Mouse (Mus musculus): ENCODE results near the gene Prkar1b.
A peak's percentile ranks its signal among the peaks of the same experiment; 100 is the strongest.

Gene Prkar1b

DNA sequence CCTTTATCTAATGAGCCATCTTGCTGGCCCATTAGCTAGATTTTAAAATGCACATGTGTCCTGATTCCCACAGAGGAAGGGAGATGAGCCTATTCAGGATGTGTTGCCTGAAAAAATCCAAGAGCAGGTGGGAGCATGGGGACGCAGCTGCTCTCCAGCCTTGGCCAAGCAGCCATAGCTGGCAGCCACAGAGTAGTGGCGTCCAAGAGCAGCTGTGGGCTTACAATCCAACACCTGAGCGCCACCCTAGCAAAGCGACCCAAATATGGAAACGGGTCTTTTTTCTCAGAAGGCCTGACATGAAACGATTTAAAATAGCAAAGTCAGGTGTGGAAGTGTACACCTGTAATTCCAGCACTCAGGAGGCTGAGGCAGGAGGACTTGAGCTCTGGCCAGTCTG is 145.2 kb downstream of the Prkar1b start:
- no peak for DNase-seq (ENCODE audit: low read depth, low spot score)

DNA sequence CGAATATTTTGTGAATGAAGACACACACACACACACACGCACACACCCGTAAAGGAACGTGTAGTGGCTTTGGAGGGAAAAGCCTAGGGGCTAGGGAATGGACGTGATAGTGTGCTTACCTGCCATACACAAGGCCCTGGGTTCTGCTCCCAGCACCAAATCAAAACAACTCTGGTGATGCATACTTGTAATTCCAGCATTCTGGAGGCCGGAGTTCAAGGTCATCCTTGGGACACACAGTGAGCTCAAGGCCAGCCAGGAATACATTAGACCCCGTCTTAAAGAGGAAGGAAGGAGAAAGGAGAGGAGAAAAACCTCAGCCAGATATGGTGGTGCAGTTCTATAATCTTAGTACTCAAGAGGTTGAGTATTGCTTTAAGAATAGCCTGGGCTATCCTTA is 150.1 kb downstream of the Prkar1b start:
- DNase-seq (ENCODE audit: low read depth, low spot score) = no peak

DNA sequence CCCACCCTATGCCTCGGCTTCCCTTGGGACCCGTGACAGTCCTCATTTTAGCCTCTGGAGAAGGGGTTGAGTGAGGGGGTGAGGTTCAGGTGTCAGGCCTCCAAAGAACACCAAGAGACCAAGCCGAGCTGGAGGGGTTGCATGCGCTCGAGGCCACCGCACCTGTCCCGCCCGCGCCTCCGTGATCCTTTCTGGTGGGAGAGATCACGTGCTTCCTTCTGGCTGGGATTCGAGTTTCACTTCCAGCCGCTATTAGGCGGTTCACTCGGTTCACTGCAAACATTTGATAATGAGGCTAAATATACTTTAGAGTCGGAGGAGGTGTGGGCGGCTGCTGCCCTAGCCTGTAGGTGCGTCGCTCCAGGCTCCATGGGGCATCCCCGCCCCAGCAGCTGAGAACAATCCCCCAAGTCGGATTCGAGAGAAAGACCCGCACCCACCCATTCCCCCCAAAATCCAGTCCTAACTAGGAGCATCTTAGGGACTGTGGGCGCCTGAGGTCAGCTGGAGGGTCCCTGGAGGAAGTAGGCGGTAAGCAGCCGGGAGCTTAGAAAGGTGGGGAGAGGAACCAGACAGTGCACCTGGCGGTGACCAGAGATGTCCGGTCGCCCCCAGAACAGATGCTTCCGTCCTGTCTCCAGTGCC is 151.7 kb downstream of the Prkar1b start:
- no peak for DNase-seq (ENCODE audit: low read depth, low spot score)

DNA sequence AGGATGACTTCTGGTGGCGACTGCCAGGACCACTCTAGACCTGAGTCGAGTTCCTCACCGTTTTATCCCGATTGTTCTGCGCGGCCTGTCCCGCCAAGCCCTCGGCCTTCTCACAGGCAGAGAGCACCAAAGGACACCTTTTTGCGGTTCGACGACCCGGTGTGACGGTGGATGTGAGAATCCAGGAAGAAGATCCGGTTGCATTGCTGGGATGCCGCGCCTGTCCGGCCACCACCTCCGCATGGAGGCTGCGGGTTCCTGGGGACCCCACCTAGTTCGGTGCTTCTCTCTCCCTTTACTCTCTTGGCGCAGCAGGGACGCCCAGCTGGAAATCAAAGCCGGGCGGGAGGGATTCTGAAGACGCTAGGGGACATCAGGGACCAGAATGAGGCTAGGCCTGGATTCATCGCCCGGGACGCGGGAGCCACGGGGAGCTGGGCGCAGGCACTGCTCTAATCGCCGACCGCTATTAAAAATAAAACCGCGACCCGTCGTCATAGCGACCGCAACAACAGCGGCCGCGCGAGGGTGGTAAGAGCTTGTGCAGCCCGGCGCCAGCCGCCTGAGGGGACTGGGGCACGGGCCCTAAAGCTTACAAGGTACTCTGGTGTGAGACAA is 152.5 kb downstream of the Prkar1b start, which contains the start of gene Pdgfa:
Gene Pdgfa (minus strand): TSS at position 200 of the 618 bp plus-strand sequence.
- DNase-seq (ENCODE audit: low read depth, low spot score) = peak; percentile 22

DNA sequence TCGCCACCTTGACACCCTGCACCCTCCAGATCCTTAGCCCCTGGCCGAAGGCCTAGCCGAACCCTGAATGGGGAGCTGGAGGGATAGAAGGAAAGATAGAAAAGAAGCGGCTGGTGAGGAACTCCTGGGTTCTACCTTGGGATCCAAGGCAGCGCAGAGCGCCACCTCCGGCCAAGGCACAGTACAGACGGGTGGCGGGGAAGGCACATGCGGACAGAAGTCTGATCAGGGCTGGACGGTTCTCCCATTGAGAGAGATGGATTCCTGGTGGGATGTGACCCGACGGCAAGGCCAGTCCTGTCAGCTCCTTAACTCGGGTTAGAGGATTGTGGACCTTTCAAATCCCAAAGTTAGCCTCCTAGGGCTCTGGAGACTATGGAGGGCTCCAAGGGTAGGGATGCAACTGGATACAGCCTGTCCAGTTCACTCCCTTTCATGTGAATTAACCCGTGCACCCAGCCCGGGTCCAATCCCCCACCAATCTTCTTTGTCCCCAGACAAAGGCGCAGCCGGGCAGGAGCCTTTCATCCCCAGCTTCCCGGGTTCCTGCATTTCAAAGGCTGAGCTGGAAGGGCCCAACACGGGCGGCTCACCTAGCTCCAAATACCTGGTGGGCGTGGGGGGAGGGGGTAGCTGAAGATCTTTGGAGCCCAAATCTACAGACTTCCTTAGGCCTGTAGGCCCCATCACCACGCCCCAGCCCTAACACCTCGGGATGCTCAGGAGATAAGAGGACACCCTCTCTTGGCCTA is 153.3 kb downstream of the Prkar1b start:
- no peak for DNase-seq (ENCODE audit: low read depth, low spot score)

DNA sequence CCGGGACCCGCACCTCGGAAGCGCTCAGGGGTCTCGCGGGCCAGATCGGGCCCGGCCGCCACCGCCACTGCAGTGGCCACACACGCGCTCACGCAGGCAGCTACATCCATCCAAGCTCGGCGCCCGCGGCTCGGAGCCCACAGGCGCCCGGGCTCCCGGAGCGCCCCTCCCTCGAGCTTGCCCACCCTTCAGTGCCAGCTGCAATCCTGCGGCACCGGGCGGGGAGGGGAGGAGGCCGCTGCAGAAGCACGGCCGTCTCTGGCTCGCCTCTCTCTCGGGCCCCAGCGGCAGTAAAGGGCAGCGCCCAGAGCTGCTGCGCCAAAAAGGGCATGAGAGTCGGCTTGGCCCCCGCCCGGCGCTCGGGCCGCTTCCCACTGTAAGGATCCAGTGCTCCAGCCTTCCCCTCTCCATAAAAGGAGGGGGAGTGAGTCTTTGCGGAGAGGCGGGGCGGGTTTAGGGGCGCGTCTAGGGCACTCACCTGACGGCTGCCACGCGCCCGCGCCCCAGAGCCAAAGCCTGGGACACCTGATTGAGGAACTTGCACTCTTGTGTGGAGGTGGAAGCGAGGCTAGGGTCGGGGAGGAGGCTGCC is 154.0 kb downstream of the Prkar1b start:
- no peak for DNase-seq (ENCODE audit: low read depth, low spot score)

DNA sequence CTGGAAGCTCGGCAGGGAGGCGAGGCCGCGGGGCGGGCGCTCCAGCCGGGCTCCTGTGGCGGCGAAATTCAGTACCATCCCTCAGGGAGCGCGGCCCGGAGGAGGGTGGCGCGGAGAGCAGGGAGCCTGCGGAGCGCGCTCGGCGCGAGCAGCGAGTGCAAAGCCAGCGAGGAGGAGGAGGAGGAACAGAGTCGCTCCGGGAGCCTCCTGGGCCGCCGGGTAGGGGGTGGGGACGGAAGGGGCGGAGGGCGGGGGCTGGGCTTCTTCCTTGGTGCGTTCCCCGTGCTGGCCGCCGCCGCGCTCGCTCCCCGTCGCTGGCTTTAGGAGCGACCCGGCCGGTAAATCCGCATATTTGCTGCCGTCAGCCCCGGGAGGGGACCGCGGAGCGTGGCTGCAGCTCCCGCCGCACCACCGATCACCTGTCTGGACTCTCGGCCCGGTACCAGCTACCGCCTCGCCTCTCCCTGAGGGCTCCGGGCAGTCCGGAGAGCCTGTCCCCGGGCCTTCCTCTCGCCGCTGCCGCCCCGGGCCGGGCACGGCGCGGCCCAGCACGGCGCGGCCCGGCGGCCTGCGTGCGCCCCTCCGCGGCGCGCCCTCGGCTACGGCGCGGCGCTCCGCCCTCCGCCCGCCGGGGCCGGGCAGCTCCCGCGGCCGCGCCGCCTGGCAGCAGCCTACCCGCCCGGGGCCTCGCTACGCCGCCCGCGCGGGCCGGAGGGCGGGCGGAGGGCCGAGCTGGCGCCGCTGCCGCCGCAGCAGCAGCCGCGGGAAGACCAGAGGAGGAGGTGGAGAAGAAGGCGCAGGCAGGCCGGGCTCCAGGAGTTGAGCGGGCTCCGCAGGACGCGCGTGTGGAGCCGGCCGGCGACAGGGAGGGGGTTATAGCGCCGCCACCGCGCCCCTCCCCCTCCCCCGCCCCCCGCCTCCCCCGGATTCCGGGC is 154.7 kb downstream of the Prkar1b start:
- peak; percentile 8 for DNase-seq (ENCODE audit: low read depth, low spot score)

DNA sequence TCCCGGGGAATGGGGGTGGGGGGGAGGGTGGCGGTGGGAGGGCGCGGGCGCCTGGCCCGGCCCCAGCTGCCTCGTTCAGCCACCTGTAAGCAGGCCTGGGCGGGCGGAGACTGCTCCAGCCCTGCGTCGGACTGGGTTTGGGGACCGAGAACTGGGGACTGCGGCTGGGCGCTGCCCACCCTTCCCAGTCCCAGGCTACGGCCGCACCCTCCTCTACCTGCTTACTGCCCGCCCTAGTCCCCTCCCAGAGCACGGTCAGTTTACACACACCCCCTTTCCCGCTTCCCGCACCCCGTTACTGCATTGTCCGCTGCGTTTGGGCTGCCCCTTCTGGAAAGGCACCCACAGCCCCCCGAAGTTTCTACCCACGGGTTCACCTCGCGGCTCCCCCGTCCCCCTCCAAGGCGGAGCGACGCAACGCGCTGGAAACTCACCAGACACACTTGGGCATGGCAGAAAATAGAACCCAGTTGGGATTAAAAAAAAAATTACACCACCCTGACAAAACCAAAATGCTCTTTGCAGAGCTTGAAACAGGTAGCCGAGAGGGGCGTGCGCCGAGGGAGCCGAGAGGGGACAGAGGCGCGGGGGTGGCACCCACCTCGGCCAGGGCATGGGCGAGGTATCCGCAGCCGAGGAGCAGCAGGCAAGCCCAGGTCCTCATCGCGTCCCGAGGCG is 155.6 kb downstream of the Prkar1b start:
- DNase-seq (ENCODE audit: low read depth, low spot score) = no peak

DNA sequence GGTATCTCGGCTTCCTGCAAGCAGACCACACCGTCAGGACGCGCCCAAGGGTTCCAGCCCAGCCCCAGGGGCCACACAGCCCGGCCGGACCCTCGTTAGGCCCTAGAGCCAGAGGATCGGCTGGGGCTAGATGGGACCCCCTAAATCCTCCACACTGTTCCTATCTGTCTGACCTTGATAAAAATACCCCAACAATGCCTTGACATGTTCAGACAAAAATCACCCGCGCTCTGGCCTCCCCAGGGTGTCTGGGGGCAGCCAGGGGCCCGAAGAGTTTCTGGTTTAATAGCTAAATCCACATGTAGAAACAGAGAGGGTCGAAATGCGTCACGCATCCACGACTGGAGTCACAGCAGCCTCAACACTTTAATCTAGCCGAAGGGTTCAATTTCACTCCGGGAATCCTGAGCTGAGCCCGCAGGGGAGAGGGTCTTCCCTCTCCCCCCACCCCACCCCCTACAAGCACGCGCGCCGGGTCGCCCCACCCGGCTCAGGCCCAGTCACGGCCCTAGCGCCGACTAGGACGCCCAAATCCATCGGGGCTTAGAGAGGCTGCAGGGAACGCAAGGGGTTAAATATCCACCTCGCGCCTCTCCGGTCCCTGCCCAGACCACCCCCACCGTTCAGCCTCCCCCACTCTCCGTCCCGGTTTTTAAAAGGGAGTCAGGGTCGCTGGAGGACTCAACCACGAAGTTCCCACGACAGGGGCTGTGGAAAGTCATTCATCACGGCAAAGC is 156.3 kb downstream of the Prkar1b start:
- DNase-seq (ENCODE audit: low read depth, low spot score) = no peak

DNA sequence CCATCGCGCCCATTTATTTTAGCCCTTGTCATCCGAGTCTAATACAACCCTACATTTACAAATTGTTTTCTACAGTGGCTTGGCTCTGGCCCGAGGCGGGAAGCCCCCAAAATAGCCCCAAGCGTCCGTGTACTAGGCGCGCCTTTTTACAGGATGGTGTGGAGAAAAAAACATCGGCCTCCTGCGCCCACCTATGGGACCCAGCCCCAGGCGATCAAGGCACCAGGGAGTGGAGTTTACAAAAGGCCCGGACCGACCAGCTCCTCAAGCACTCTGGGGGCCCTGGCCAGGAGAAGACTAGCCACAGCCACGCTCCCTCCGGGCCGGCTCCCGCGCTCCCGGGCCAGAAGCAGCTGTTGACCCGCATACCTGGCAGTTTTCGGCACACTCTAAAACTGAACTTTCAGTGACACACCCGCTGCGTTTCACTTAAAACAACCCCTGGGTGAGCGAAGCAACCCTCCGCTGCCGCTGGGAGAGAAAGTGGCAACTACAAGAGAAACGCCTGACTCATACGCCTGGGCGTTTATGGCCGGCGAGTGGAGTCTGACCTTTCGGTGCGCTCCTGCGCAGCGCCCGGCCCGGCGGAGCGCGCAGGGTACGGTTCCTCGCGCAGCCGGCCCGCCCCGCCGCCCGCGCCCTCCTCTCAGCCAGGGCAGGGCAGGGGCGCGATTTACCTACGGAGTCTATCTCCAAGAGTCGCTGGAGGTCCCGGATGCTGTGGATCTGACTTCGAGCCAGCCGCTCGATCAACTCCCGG is 157.0 kb downstream of the Prkar1b start:
- no peak for DNase-seq (ENCODE audit: low read depth, low spot score)

DNA sequence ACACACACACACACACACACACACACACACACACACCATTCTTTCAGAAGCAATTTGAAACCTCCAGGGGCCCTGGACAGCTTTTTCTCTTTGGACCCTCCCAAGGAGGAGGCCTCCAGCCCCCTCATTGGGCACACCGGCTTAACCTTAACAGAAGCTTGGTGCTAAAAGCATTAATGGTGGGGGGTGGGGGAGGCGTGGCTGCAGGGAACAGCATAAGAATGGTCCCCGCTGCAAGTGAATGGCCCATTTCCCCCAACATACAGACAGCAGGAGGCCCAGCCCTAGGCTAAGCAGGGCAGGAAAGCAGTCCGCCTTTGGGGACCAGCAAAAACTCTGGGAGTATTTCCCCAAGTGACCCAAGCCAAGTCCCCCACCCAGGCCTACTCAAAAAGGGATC is 158.1 kb downstream of the Prkar1b start:
- DNase-seq (ENCODE audit: low read depth, low spot score) = no peak

DNA sequence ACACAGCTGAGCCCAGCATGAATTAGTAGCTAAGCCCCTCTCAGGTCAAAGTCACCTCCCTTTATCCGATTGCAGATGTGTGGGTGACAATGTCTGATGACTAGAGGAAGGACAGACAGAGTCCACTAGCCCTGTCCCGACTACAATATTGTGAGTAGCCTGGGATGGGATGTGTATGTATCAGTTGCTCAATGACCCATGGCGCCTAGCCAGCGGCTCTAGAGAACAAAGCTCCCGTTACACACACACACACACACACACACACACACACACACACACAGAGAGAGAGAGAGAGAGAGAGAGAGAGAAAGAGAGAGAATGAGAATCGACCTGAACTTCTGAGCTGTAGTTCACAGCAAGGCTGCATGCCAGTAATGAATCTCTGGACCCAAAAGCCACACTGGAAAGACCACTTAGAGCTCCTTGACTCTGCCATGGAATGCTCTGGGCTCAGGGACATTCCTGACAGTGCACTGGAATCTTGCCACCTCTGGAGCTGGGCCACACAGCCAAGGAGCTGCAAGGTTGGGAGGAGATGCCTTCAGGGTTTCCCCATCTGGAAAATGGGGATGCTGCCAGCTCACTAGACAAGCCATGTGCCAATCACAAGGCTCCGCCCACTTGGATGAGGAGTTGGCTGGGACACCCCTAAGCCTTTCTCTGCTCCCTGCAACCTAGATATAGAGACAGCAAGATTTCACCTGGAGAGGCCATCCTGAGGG is 159.0 kb downstream of the Prkar1b start:
- no peak for DNase-seq (ENCODE audit: low read depth, low spot score)

DNA sequence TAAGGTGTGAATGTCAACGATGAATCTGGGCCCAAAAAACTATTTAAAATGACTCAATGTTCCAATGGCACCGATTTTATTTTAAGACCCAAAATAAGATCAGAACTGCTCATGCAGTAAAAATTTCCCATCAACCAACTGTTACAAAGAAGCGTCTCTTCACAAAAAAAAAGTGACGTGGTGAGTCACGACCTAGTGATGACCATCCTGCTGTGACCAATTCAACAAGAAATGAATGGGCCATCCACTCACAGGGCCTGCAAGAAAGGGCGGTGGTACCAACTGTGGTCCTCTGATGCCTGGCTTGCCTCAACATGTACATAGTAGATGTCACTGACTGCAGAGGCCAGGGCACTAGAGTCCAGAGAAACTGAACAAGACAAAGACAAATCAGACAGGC is 160.2 kb downstream of the Prkar1b start:
- DNase-seq (ENCODE audit: low read depth, low spot score) = no peak

DNA sequence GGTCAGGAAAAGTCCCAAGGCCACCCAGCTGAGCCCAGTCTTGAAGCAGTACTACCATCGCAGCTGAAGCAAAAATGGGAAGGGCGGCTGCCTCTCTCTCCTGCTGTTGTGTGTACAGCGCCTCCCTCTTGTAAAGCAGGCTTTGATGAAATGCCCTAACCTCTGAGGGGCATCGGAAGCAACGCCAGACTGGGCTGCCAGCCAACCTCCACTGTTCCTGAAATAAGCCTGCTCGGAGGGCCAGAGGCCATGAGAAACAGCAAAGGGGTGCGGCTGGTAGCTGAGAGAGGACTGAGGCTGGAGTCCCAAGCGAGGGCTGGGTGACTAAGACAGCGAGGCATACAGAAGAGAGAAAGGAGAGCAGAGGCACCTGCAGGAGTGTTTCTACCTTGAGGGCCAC is 161.0 kb downstream of the Prkar1b start:
- no peak for DNase-seq (ENCODE audit: low read depth, low spot score)

DNA sequence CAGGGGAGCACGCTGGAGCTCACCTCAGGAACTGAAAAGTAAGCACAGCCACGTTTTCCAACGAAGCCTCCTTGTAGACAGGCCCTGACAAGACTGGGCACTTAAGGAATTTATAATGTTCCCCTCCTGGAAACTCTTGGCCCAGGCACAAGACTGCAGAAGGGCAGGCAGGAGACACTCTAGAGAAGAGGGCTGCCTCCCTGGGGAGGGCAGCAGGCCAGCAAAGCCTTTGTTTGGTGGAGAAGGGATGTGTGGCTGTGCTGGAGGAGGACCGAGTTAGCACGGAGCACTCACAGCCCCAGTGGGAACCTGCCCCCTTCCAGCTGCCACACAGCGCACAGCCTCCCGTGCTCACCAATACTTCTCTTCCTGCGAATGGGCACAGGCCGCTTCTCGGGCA is 161.8 kb downstream of the Prkar1b start:
- DNase-seq (ENCODE audit: low read depth, low spot score) = no peak

DNA sequence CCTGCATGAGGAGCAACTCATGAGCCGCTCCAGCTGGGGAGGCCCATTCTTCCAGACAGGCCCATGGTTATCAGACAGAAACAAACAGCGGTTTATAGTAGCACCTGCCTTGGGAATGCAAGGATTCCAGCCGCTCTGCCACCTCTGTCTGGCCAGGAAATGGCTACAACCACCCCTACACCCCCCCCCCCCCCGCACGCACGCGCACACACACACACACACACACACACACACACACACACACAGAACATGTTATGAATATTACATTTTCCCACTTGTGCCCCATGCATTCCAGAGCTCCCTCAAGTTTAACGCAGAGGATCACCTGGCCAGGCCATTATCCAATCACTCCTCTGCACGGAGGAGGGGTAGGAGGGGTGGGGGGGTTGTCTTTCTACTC is 167.9 kb downstream of the Prkar1b start:
- DNase-seq (ENCODE audit: low read depth, low spot score) = no peak

DNA sequence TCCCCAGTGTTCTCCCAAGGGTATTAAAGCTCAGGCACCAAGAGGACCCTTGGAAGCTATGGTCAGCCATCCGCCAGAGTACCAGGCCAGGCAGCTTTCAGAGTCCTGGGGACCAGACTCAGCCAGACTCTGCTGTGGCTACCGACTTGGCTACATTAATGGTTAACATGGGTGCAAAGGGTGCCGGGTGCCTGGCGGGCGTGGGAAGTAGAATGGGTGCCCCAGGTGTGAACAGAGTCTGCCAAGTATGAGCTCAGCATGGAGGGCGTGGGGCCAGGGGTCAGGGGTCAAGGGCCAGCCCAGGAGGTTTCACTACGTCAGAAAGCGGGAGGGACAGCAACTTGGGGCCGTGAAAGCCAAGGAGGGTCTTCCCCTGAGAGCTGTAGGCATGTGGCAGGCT is 169.2 kb downstream of the Prkar1b start:
- DNase-seq (ENCODE audit: low read depth, low spot score) = no peak

DNA sequence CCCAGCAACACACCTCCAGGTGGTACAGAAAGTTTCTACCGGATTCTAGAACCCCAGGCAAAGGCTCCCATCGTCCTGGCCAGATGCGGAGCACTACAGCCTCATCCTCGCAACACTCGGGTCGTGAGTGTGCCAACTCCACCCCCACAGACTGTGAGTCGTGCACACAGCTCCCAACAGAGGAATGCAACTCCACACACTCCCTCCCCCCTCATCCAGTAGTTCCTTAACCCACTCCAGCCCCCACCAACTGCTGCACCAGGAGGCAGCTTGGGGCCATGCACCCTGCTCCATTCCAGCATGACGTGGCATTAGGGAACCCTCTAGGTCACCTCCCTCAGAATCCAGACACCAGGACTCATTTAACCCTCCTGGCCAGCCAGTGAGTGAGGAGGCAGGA is 170.0 kb downstream of the Prkar1b start:
- no peak for DNase-seq (ENCODE audit: low read depth, low spot score)

DNA sequence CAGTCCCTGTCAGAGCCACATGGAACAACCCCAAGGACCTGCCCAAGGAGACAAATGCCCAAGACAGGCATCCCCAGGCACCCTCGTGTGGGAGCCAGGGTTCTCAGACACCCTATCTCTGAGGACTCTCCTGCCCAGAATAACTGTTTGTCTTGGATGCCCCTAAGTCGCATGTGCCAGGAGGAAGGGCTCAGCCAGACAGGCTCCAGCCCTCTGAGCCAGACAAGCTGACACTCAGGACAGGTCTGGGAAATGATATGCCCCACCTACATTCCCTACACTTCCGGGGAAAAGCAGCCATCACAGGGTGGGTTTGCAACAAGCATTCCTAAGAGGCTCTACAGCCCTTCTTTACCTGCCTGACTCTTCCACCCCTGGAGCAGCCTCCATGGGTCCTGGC is 172.0 kb downstream of the Prkar1b start:
- DNase-seq (ENCODE audit: low read depth, low spot score) = no peak
